Mouse (Mus musculus): ENCODE results near the gene Ptrh1. TPM values are rescaled to one million over a fixed set of nuclear protein-coding genes. Genes with fewer than 3 reads are reported as not detected.

Ptrh1 gene
- total and polyA plus RNA-seq, 2 experiments from 2014 or later, result 4.8 to 5.5 TPM

- Histone ChIP-seq H3K4me2 (ENCODE audit: low read depth) (no peak overlapping the region), H3K36me3 (ENCODE audit: insufficient read depth) (no peaks in the 10 kb centered on the region), H3K4me3 (ENCODE audit: low read depth, low read length) (no peak overlapping the region), H3K27ac (ENCODE audit: low read depth, low read length) (no peak overlapping the region), H3K9me3 (ENCODE audit: low read length) (no peaks in the 10 kb centered on the region), H3K9ac (no peak overlapping the region), H3K4me1 (ENCODE audit: insufficient read depth) (no peaks in the 10 kb centered on the region), H3K27me3 (ENCODE audit: insufficient read depth, low read length) (no peaks in the 10 kb centered on the region)
- DNase-seq, result no peak
- 48% methylated on average over 4 of the region's 4 CpGs for WGBS
- TF ChIP-seq CTCF (IDR thresholded peaks at IDR 0.05; ENCODE audit: low read depth), result no peak
- ATAC-seq, result no peak
Observed at GRCm38 (mm10) chr2:32734480-32734879, 41.1 kb upstream of the Ptrh1 start.

- no peak for TF ChIP-seq CTCF (IDR thresholded peaks at IDR 0.05; ENCODE audit: low read depth)
- no peaks in the 10 kb centered on the region for H3K9me3 ChIP-seq (ENCODE audit: low read length)
- no peak overlapping the region for H3K4me2 ChIP-seq (ENCODE audit: low read depth)
- no peaks in the 10 kb centered on the region for H3K36me3 ChIP-seq (ENCODE audit: insufficient read depth)
- H3K9ac ChIP-seq, result no peak overlapping the region
- 68% methylated on average over 4 of the region's 4 CpGs for WGBS
- H3K27me3 ChIP-seq (ENCODE audit: insufficient read depth, low read length), result no peaks in the 10 kb centered on the region
- ATAC-seq, result no peak
- no peak for DNase-seq
- H3K4me3 ChIP-seq (ENCODE audit: low read depth, low read length), result no peak overlapping the region
- H3K4me1 ChIP-seq (ENCODE audit: insufficient read depth), result peaks cover 3% of the 10 kb centered on the region; the same call in 1 of the 2 replicates
- no peak overlapping the region for H3K27ac ChIP-seq (ENCODE audit: low read depth, low read length)
Observed at GRCm38 (mm10) chr2:32734933-32735332, 40.7 kb upstream of the Ptrh1 start.

DNA sequence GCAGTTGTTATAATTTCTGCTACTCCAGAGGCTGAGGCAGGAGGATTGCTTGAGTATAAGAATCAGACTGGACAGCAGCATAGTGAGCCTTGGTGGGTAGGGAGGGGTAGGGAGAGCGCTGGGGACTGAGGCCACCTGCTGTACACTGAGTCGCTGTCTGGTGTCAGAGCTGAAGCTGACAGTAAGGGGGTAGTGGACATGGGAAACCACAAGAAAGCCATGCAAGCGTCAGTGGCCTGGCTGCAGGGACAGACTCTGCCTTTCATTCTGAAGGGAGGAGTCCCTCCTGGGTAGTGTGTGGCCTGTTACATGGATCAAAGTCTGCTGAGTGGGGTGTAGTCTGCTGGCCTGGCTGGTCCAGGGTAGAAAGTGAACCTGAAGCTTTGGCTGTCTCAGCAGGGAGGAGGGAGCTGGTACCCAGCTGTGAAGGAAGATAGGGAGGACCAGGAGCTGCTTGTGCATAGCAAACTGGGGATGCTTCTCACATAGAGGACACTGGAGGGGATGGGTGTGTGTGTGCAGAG is 39.2 kb upstream of the Ptrh1 start:
- Histone ChIP-seq H3K9me3 (ENCODE audit: low read length) (no peaks in the 10 kb centered on the region), H3K4me1 (ENCODE audit: insufficient read depth) (peaks cover 8% of the 10 kb centered on the region; the same call in 1 of the 2 replicates), H3K9ac (no peak overlapping the region), H3K27ac (ENCODE audit: low read depth, low read length) (no peak overlapping the region), H3K36me3 (ENCODE audit: insufficient read depth) (no peaks in the 10 kb centered on the region), H3K4me2 (ENCODE audit: low read depth) (no peak overlapping the region), H3K4me3 (ENCODE audit: low read depth, low read length) (no peak overlapping the region), H3K27me3 (ENCODE audit: insufficient read depth, low read length) (no peaks in the 10 kb centered on the region)
- 42% methylated on average over 3 of the region's 3 CpGs for WGBS
- TF ChIP-seq CTCF (IDR thresholded peaks at IDR 0.05; ENCODE audit: low read depth), result no peak
- DNase-seq (no peak), ATAC-seq (no peak)

GRCm38 (mm10) chr2:32737008-32737407 is 38.6 kb upstream of the Ptrh1 start:
- 0 out of 2 replicates have a peak, but pooled peaks have one; percentile 3 for TF ChIP-seq CTCF (IDR thresholded peaks at IDR 0.05; ENCODE audit: low read depth)
- Histone ChIP-seq H3K4me2 (ENCODE audit: low read depth) (no peak overlapping the region), H3K4me1 (ENCODE audit: insufficient read depth) (peaks cover 8% of the 10 kb centered on the region; the same call in 1 of the 2 replicates), H3K9me3 (ENCODE audit: low read length) (no peaks in the 10 kb centered on the region), H3K27ac (ENCODE audit: low read depth, low read length) (no peak overlapping the region), H3K4me3 (ENCODE audit: low read depth, low read length) (no peak overlapping the region), H3K36me3 (ENCODE audit: insufficient read depth) (no peaks in the 10 kb centered on the region), H3K27me3 (ENCODE audit: insufficient read depth, low read length) (no peaks in the 10 kb centered on the region), H3K9ac (no peak overlapping the region)
- ATAC-seq, result no peak
- 54% methylated on average over 6 of the region's 6 CpGs for WGBS
- no peak for DNase-seq

GRCm38 (mm10) chr2:32739311-32739710 is 36.3 kb upstream of the Ptrh1 start:
- Histone ChIP-seq H3K27me3 (ENCODE audit: insufficient read depth, low read length) (no peaks in the 10 kb centered on the region), H3K27ac (ENCODE audit: low read depth, low read length) (no peak overlapping the region), H3K4me3 (ENCODE audit: low read depth, low read length) (no peak overlapping the region), H3K9ac (no peak overlapping the region), H3K4me2 (ENCODE audit: low read depth) (no peak overlapping the region), H3K36me3 (ENCODE audit: insufficient read depth) (peaks cover 2% of the 10 kb centered on the region; the same call in 1 of the 2 replicates), H3K4me1 (ENCODE audit: insufficient read depth) (peaks cover 8% of the 10 kb centered on the region; the same call in 1 of the 2 replicates), H3K9me3 (ENCODE audit: low read length) (no peaks in the 10 kb centered on the region)
- DNase-seq (no peak), ATAC-seq (no peak)
- WGBS, result 64% methylated on average over 4 of the region's 4 CpGs
- no peak for TF ChIP-seq CTCF (IDR thresholded peaks at IDR 0.05; ENCODE audit: low read depth)

GRCm38 (mm10) chr2:32740916-32741272 is 34.7 kb upstream of the Ptrh1 start, which contains the start of gene 6330409D20Rik:
TSS of gene 6330409D20Rik (minus strand) at chr2:32741016.
- no peak for ATAC-seq
- no peak for TF ChIP-seq CTCF (IDR thresholded peaks at IDR 0.05; ENCODE audit: low read depth)
- no peak for DNase-seq
- Histone ChIP-seq H3K27me3 (ENCODE audit: insufficient read depth, low read length) (no peaks in the 10 kb centered on the region), H3K27ac (ENCODE audit: low read depth, low read length) (peak within 1 kb of the TSS; percentile 86), H3K4me3 (ENCODE audit: low read depth, low read length) (peak within 1 kb of the TSS; percentile 89), H3K9me3 (ENCODE audit: low read length) (no peaks in the 10 kb centered on the region), H3K9ac (peak within 1 kb of the TSS; percentile 92), H3K36me3 (ENCODE audit: insufficient read depth) (peaks cover 18% of the 10 kb centered on the region), H3K4me2 (ENCODE audit: low read depth) (peak within 1 kb of the TSS; percentile 72), H3K4me1 (ENCODE audit: insufficient read depth) (peaks cover 8% of the 10 kb centered on the region; the same call in 1 of the 2 replicates)
- 9% methylated on average over 11 of the region's 11 CpGs for WGBS

DNA sequence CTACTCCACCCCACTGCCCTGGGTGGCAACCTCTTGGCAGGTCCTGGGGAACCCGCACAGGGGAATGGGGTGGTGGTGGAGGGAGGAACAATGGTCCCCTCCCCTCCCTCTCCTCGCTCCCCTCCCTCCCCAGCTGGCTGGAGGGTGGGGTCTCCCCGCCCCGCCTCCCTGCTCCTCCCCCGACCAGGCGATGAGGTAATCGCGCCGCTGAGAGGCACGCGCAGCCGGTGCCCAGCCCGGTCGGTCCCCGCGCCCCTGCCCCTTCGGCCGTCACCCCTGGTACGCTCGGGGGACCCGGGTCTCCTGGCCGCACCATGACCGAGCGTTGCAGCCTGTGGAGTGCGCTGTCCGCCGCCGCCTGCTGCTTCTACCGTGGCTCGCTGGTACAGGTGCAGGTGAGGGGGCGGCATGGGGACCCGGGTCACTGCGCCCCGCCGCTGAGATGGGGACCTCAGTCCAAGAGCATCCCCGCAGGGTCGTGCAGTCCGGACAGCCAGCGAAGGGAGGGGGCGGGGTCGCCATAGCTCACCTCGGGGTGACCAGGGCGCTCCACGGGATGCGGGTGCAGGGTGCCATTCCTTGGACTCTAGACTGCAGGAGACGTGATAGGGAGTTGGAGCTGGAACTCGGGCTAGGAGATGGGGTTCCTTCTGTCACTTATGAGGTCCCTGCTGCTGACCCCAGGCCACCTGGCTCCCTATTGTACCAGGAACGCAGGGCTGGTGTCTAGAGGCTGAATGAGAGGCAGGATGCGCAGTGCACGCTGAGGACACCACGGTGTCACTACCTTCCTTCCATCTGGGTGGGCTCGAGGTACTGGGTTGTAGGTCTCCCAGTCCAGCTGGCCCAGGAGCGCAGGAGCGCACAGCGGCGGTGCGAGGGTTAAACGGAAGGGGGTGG is 34.1 kb upstream of the Ptrh1 start:
- DNase-seq (peak; percentile 82), ATAC-seq (peak; percentile 52)
- peaks cover 8% of the 10 kb centered on the region; the same call in 1 of the 2 replicates for H3K4me1 ChIP-seq (ENCODE audit: insufficient read depth)
- H3K27me3 ChIP-seq (ENCODE audit: insufficient read depth, low read length), result no peaks in the 10 kb centered on the region
- H3K4me2 ChIP-seq (ENCODE audit: low read depth), result peak overlapping the region; percentile 72
- H3K4me3 ChIP-seq (ENCODE audit: low read depth, low read length), result peak overlapping the region; percentile 89
- no peaks in the 10 kb centered on the region for H3K9me3 ChIP-seq (ENCODE audit: low read length)
- peaks cover 25% of the 10 kb centered on the region for H3K36me3 ChIP-seq (ENCODE audit: insufficient read depth)
- H3K9ac ChIP-seq, result peak overlapping the region; percentile 92
- no peak for TF ChIP-seq CTCF (IDR thresholded peaks at IDR 0.05; ENCODE audit: low read depth)
- peak overlapping the region; percentile 86 for H3K27ac ChIP-seq (ENCODE audit: low read depth, low read length)
- 11% methylated on average over 57 of the region's 58 CpGs for WGBS

Measured in forebrain, postnatal 0 days (tissue).